Mouse (Mus musculus): Measurements from ENCODE around the gene Nop14. TPM values are rescaled to one million over a fixed set of nuclear protein-coding genes. Genes with fewer than 3 reads are reported as not detected.
A peak's percentile ranks its signal among the peaks of the same experiment; 100 is the strongest.
"Not testable (repeated sequence)": the region's sequence is repeated elsewhere in the genome, so short reads cannot be mapped to it uniquely, and the experiment has no call there.

Nop14 gene
- total RNA-seq, 1 experiment: 78.5 TPM

DNA sequence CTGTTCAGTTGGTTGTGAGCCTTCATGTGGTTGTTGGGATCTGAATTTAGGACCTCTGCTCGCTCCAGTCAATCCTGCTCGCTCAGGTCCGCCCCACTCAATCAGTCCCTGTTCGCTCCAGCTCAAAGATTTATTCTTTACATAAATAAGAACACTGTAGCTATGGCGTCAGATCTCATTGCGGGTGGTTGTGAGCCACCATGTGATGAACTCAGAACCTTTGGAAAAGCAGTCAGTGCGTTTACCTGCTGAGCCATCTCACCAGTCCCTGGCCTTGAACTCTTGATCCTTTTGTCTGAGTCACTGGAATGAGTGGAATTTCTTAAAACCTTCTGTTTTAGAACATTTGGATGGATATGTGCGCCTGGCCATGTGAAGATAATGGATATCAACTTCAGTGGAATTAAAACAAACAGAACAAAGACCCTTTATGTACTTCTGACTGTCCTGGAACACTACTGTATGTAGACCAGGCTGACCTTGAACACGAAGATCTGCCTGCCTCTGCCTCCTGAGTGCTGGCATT lies 66.7 kb downstream of the Nop14 start:
- TF ChIP-seq MAFK (IDR thresholded peaks at IDR 0.05; ENCODE audit: insufficient read depth, low read depth, low read length) (no peak), ZNF384 (IDR thresholded peaks at IDR 0.05; ENCODE audit: low read depth, low read length) (no peak), HCFC1 (IDR thresholded peaks at IDR 0.05; ENCODE audit: borderline replicate concordance, insufficient read depth, low read length) (no peak), CHD2 (IDR thresholded peaks at IDR 0.05; ENCODE audit: low read depth, low read length) (no peak), ZC3H11A (IDR thresholded peaks at IDR 0.05; ENCODE audit: borderline replicate concordance, low read depth, low read length) (no peak)
- no peak overlapping the region for H3K4me3 ChIP-seq (ENCODE audit: insufficient read depth in 1 of 2, low read depth in 1 of 2, low read length in 2 of 2, poor library complexity in 1 of 2, severe bottlenecking in 1 of 2)
- in situ Hi-C loops (cut with MboI; ENCODE audit: low sequenced_read_pairs in 2 of 2, unreplicated experiment in 2 of 2): no loop called here
- DNase-seq (ENCODE audit: low read depth, low spot score): peak; percentile 54
- H3K36me3 ChIP-seq (ENCODE audit: control insufficient read depth, insufficient read depth, low read length, poor library complexity, severe bottlenecking): no peaks in the 10 kb centered on the region
- H3K9ac ChIP-seq (ENCODE audit: insufficient read depth, low read depth, low read length, poor library complexity, severe bottlenecking): no peak overlapping the region; the same call in 1 of the 2 replicates
- H3K27ac ChIP-seq (ENCODE audit: insufficient read depth, low read depth, low read length, poor library complexity, severe bottlenecking): peak overlapping the region; percentile 44; the same call in 1 of the 2 replicates
- H3K9me3 ChIP-seq (ENCODE audit: control insufficient read depth, insufficient read depth, low read depth, low read length): no peaks in the 10 kb centered on the region
- peaks cover 12 to 21% of the 10 kb centered on the region in 2 experiments for H3K4me1 ChIP-seq (ENCODE audit: control insufficient read depth in 2 of 2, insufficient read depth in 2 of 2, low read length in 2 of 2, poor library complexity in 1 of 2)

DNA sequence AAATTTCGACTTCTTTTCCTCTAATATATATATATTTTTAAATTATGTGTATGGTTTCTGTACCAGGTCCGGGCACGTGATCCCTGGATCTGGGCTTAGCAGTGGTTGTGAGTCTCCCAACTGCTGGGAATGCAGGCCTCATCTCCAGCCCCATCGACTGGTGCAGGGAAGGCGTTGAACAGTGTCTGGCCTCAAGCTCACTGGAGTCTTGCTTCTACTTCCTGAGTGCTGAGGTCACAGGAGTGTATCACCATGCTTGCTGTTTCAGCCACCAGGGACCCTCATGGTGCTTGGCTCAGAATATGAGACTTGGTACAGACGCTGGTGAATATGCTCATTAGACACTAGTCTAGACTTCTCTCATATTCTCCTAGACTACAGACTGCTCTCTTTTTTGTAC lies 67.3 kb downstream of the Nop14 start:
- TF ChIP-seq CHD2 (IDR thresholded peaks at IDR 0.05; ENCODE audit: low read depth, low read length) (no peak), ZC3H11A (IDR thresholded peaks at IDR 0.05; ENCODE audit: borderline replicate concordance, low read depth, low read length) (no peak), ZNF384 (IDR thresholded peaks at IDR 0.05; ENCODE audit: low read depth, low read length) (no peak), HCFC1 (IDR thresholded peaks at IDR 0.05; ENCODE audit: borderline replicate concordance, insufficient read depth, low read length) (no peak), MAFK (IDR thresholded peaks at IDR 0.05; ENCODE audit: insufficient read depth, low read depth, low read length) (no peak)
- Histone ChIP-seq H3K9ac (ENCODE audit: insufficient read depth, low read depth, low read length, poor library complexity, severe bottlenecking) (peak overlapping the region; percentile 23; the same call in 1 of the 2 replicates), H3K27ac (ENCODE audit: insufficient read depth, low read depth, low read length, poor library complexity, severe bottlenecking) (peak overlapping the region; percentile 44; the same call in 1 of the 2 replicates), H3K4me1 (ENCODE audit: control insufficient read depth in 2 of 2, insufficient read depth in 2 of 2, low read length in 2 of 2, poor library complexity in 1 of 2) (peaks cover 12 to 23% of the 10 kb centered on the region in 2 experiments), H3K9me3 (ENCODE audit: control insufficient read depth, insufficient read depth, low read depth, low read length) (no peaks in the 10 kb centered on the region), H3K36me3 (ENCODE audit: control insufficient read depth, insufficient read depth, low read length, poor library complexity, severe bottlenecking) (no peaks in the 10 kb centered on the region), H3K4me3 (ENCODE audit: insufficient read depth in 1 of 2, low read depth in 1 of 2, low read length in 2 of 2, poor library complexity in 1 of 2, severe bottlenecking in 1 of 2) (no peak overlapping the region)
- in situ Hi-C loops (cut with MboI; ENCODE audit: low sequenced_read_pairs in 2 of 2, unreplicated experiment in 2 of 2): no loop called here
- DNase-seq (ENCODE audit: low read depth, low spot score): no peak

DNA sequence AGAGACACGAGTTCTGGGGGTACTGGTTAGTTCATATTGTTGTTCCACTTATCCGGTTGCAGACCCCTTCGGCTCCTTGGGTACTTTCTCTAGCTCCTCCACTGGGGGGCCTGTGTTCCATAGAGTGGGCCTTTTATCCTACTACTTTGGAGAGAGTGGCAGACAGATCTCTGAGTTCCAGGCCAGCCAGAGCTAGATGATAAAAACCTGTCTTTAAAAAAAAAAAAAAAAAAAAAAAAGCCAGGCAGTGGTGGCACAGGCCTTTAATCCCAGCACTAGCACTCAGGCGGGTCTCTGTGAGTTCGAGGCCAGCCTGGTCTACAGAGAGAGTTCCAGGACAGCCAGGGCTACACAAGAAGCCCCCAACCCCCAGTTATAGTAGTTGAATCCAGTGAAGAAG lies 67.7 kb downstream of the Nop14 start:
- peaks cover 12 to 22% of the 10 kb centered on the region in 2 experiments for H3K4me1 ChIP-seq (ENCODE audit: control insufficient read depth in 2 of 2, insufficient read depth in 2 of 2, low read length in 2 of 2, poor library complexity in 1 of 2)
- H3K27ac ChIP-seq (ENCODE audit: insufficient read depth, low read depth, low read length, poor library complexity, severe bottlenecking): peak overlapping the region; percentile 44; the same call in 1 of the 2 replicates
- H3K36me3 ChIP-seq (ENCODE audit: control insufficient read depth, insufficient read depth, low read length, poor library complexity, severe bottlenecking); DNase-seq (ENCODE audit: low read depth, low spot score); H3K4me3 ChIP-seq (ENCODE audit: insufficient read depth in 1 of 2, low read depth in 1 of 2, low read length in 2 of 2, poor library complexity in 1 of 2, severe bottlenecking in 1 of 2); H3K9ac ChIP-seq (ENCODE audit: insufficient read depth, low read depth, low read length, poor library complexity, severe bottlenecking); H3K9me3 ChIP-seq (ENCODE audit: control insufficient read depth, insufficient read depth, low read depth, low read length); in situ Hi-C loops (cut with MboI; ENCODE audit: low sequenced_read_pairs in 2 of 2, unreplicated experiment in 2 of 2): not testable (repeated sequence)

DNA sequence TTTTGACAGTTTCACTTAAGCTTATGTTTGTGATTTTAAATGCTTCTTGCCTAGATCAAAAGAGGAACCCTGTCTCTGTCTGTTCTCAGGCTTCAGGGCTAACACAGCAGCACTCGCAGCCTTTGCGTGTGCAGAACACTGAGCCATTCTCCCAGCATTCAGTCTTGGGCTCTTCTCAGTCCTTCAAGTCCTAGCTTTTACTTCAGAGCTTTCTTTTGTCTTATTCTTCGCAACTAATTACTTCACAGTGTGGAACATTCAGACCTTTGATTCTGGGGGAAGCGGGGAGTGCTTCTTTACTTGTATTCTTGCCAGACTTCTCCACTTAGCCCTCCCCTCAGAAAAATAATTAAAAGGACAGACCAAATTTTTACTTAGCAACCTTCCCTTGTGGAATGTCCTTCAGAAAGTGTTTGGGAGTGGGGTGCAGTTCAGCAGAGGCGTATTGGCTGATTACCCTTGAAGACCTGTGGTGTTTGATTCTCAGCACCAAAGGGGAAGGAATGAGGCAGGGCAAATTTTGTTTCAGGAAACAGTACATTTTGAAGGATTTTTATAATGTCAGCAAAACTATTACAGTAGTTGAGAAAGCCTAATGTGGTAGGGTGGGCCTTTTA lies 68.5 kb downstream of the Nop14 start:
- no peaks in the 10 kb centered on the region for H3K36me3 ChIP-seq (ENCODE audit: control insufficient read depth, insufficient read depth, low read length, poor library complexity, severe bottlenecking)
- no peak overlapping the region; the same call in 1 of the 2 replicates for H3K9ac ChIP-seq (ENCODE audit: insufficient read depth, low read depth, low read length, poor library complexity, severe bottlenecking)
- TF ChIP-seq CHD2 (IDR thresholded peaks at IDR 0.05; ENCODE audit: low read depth, low read length): no peak
- TF ChIP-seq ZC3H11A (IDR thresholded peaks at IDR 0.05; ENCODE audit: borderline replicate concordance, low read depth, low read length): no peak
- TF ChIP-seq MAFK (IDR thresholded peaks at IDR 0.05; ENCODE audit: insufficient read depth, low read depth, low read length): no peak
- no peak for TF ChIP-seq ZNF384 (IDR thresholded peaks at IDR 0.05; ENCODE audit: low read depth, low read length)
- DNase-seq (ENCODE audit: low read depth, low spot score): no peak
- peak overlapping the region; percentile 44; the same call in 1 of the 2 replicates for H3K27ac ChIP-seq (ENCODE audit: insufficient read depth, low read depth, low read length, poor library complexity, severe bottlenecking)
- in situ Hi-C loops (cut with MboI; ENCODE audit: low sequenced_read_pairs in 2 of 2, unreplicated experiment in 2 of 2): no loop called here
- no peaks in the 10 kb centered on the region for H3K9me3 ChIP-seq (ENCODE audit: control insufficient read depth, insufficient read depth, low read depth, low read length)
- peaks cover 12 to 20% of the 10 kb centered on the region in 2 experiments for H3K4me1 ChIP-seq (ENCODE audit: control insufficient read depth in 2 of 2, insufficient read depth in 2 of 2, low read length in 2 of 2, poor library complexity in 1 of 2)
- H3K4me3 ChIP-seq (ENCODE audit: insufficient read depth in 1 of 2, low read depth in 1 of 2, low read length in 2 of 2, poor library complexity in 1 of 2, severe bottlenecking in 1 of 2): no peak overlapping the region
